Comparison of ENCODE assay signal across 8 mouse cellular contexts in genomic region chr10:75104191-75105098, GRCm38 (mm10). TPM values are rescaled to one million over a fixed set of nuclear protein-coding genes. Genes with fewer than 3 reads are reported as not detected.
DNase-seq lines count a peak whose midpoint lies in the region; ATAC-seq and TF ChIP-seq lines count a peak whose summit lies in the region.

No protein-coding gene starts in this region.

- H3K36me3 ChIP-seq in forebrain, embryonic 14.5 days (ENCODE audit: control insufficient read depth, insufficient read depth, low read length): no peaks in the 10 kb centered on the region
- H3K36me3 ChIP-seq in forebrain, postnatal 0 days (ENCODE audit: insufficient read depth): no peaks in the 10 kb centered on the region
- H3K36me3 ChIP-seq in heart, embryonic 15.5 days: no peaks in the 10 kb centered on the region

- H3K9me3 ChIP-seq in forebrain, embryonic 14.5 days (replicated peaks; ENCODE audit: control insufficient read depth, low read length): no peaks in the 10 kb centered on the region
- H3K9me3 ChIP-seq in forebrain, postnatal 0 days (ENCODE audit: low read length): no peaks in the 10 kb centered on the region
- no peaks in the 10 kb centered on the region for H3K9me3 ChIP-seq in heart, embryonic 15.5 days (replicated peaks)

- H3K4me2 ChIP-seq in forebrain, embryonic 14.5 days (ENCODE audit: low read length): no peak overlapping the region
- H3K4me2 ChIP-seq in forebrain, postnatal 0 days (ENCODE audit: low read depth): no peak overlapping the region
- H3K4me2 ChIP-seq in heart, embryonic 15.5 days: no peak overlapping the region

- 69% methylated on average over 9 of the region's 9 CpGs for WGBS in forebrain, embryonic 14.5 days
- 59% methylated on average over 9 of the region's 9 CpGs for WGBS in forebrain, postnatal 0 days
- WGBS in heart, embryonic 15.5 days: 32% methylated on average over 9 of the region's 9 CpGs

- no peak overlapping the region for H3K27ac ChIP-seq in forebrain, embryonic 14.5 days (ENCODE audit: low read depth, low read length)
- no peak overlapping the region for H3K27ac ChIP-seq in forebrain, postnatal 0 days (ENCODE audit: low read depth, low read length)
- peak overlapping the region; percentile 71 for H3K27ac ChIP-seq in brown adipose tissue, adult 24 weeks (replicated peaks; ENCODE audit: low read depth, low read length)
- peak overlapping the region; percentile 41 for H3K27ac ChIP-seq in heart, embryonic 15.5 days

- DNase-seq in forebrain, embryonic 14.5 days (ENCODE audit: low spot score): peak; percentile 36
- DNase-seq in forebrain, postnatal 0 days: no peak
- DNase-seq in 416B (ENCODE audit: low read depth): peak; percentile 84
- DNase-seq in lung, postnatal 36 days: peak; percentile 50
- DNase-seq in spleen, adult 18-20 months: no peak
- no peak for DNase-seq in ovary, adult 18-20 months (ENCODE audit: low spot score)

- no peak overlapping the region for H3K9ac ChIP-seq in forebrain, embryonic 14.5 days (ENCODE audit: low read length)
- H3K9ac ChIP-seq in forebrain, postnatal 0 days: no peak overlapping the region
- H3K9ac ChIP-seq in heart, embryonic 15.5 days: no peak overlapping the region

- no peak for TF ChIP-seq CTCF in forebrain, postnatal 0 days (IDR thresholded peaks at IDR 0.05; ENCODE audit: low read depth)

- no peaks in the 10 kb centered on the region for H3K27me3 ChIP-seq in forebrain, embryonic 14.5 days (replicated peaks; ENCODE audit: control insufficient read depth, insufficient read depth, low read length)
- H3K27me3 ChIP-seq in forebrain, postnatal 0 days (ENCODE audit: insufficient read depth, low read length): no peaks in the 10 kb centered on the region
- peaks cover 36% of the 10 kb centered on the region for H3K27me3 ChIP-seq in heart, embryonic 15.5 days

- ATAC-seq in forebrain, embryonic 14.5 days: peak; percentile 29
- no peak; the same call in 1 of the 2 replicates for ATAC-seq in forebrain, postnatal 0 days
- peak; percentile 49; the same call in 1 of the 2 replicates for ATAC-seq in heart, embryonic 15.5 days (replicated peaks; ENCODE audit: insufficient number of reproducible peaks, insufficient read depth, low FRiP score, low read depth)

- H3K4me3 ChIP-seq in forebrain, embryonic 14.5 days (ENCODE audit: low read depth, low read length): no peak overlapping the region
- H3K4me3 ChIP-seq in forebrain, postnatal 0 days (ENCODE audit: low read depth, low read length): no peak overlapping the region
- no peak overlapping the region for H3K4me3 ChIP-seq in brown adipose tissue, adult 24 weeks (ENCODE audit: insufficient read depth, low read depth, low read length)
- H3K4me3 ChIP-seq in heart, embryonic 15.5 days: no peak overlapping the region

- H3K4me1 ChIP-seq in forebrain, embryonic 14.5 days (ENCODE audit: control insufficient read depth, insufficient read depth, low read length): peaks cover 25% of the 10 kb centered on the region
- H3K4me1 ChIP-seq in forebrain, postnatal 0 days (ENCODE audit: insufficient read depth): peaks cover 13% of the 10 kb centered on the region; the same call in 1 of the 2 replicates
- peaks cover 34% of the 10 kb centered on the region for H3K4me1 ChIP-seq in brown adipose tissue, adult 24 weeks (ENCODE audit: control insufficient read depth, insufficient read depth, insufficient read length, low read length)
- H3K4me1 ChIP-seq in heart, embryonic 15.5 days (replicated peaks): peaks cover 44% of the 10 kb centered on the region

RNA-seq across cellular contexts. Expression of gene Bcr, which starts 44.1 kb away (rescaled TPM):
- 12.6 and 12.8 TPM in 2 replicates for polyA plus RNA-seq in forebrain, embryonic 14.5 days (2014; fragmentation: Nextera tagmentation; extraction: Ambion mirVana)
- 44.9 and 49.6 TPM in 2 replicates for total RNA-seq in forebrain, postnatal 0 days (2014; rRNA removed)
- 6.9 and 10.1 TPM in 2 replicates for polyA plus RNA-seq in forebrain, postnatal 0 days (2015; fragmentation: Nextera tagmentation; extraction: Ambion mirVana)
- polyA plus RNA-seq in brown adipose tissue, adult 24 weeks (2012; ENCODE audit: insufficient read depth, insufficient read length, missing spikeins): 9.1 and 9.5 TPM in 2 replicates
- polyA plus RNA-seq in heart, embryonic 15.5 days (2015; fragmentation: Nextera tagmentation; extraction: Ambion mirVana): 9.7 and 10.2 TPM in 2 replicates

Comparison
In these comparisons a context has a peak if more than half of its experiments do, and no peak if none do; other contexts are left out.
1. DNase-seq: peak in forebrain, embryonic 14.5 days (single experiment), 416B (single experiment) and lung, postnatal 36 days (single experiment); none in forebrain, postnatal 0 days (single experiment), spleen, adult 18-20 months (0 of 2) and ovary, adult 18-20 months (single experiment).
2. H3K27ac ChIP-seq: peak in brown adipose tissue, adult 24 weeks (single experiment) and heart, embryonic 15.5 days (single experiment); none in forebrain, embryonic 14.5 days (single experiment) and forebrain, postnatal 0 days (single experiment).